Mouse (Mus musculus): ENCODE results near the gene Dnah2.

DNA sequence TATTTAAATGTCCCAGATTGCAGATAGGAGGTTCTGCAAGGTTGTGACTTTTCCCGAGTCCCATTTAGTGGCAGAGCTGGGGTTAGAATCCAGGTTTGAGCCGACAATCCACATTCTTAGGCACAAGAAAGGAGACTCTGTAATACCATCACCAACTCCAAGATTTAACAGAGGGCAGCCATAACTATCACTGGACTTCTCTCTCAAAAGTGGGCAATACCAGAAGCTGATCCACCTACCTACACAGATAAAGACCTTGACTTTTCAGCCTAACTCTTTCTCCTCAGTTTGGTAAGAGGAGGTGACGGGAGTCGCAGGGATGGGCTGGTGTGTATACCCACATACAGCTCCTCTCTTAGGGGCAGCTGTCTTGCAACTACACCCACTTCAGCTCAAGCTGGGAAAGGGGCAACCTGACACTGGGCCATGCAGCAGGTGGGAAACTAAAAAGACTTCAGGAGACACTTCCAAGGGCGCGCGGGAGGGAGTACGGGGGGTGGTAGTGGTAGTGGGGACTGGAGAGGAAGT, 131.9 kb downstream of the Dnah2 start:
- TF ChIP-seq CTCF (IDR thresholded peaks at IDR 0.05) (no peak), EP300 (IDR thresholded peaks at IDR 0.05) (no peak)

Measured in lung, postnatal 0 days (tissue).